Mouse (Mus musculus): Measurements from ENCODE around the gene Knl1. TPM values are rescaled to one million over a fixed set of nuclear protein-coding genes. Genes with fewer than 3 reads are reported as not detected.

Gene Knl1
- total RNA-seq (2014; rRNA removed) (1.5 and 2.3 TPM in 2 replicates), polyA plus RNA-seq (2015; fragmentation: Nextera tagmentation; extraction: Ambion mirVana) (1.9 and 3.7 TPM in 2 replicates)

- peak within 1 kb of the TSS; percentile 88 for H3K4me3 ChIP-seq (ENCODE audit: low read depth, low read length)
- peak; percentile 96 for DNase-seq (ENCODE audit: low spot score)
- H3K36me3 ChIP-seq (ENCODE audit: insufficient read depth, low read length), result no peaks in the 10 kb centered on the region
- no peaks in the 10 kb centered on the region for H3K4me1 ChIP-seq (ENCODE audit: insufficient read depth, low read length)
- no peak for TF ChIP-seq CTCF (IDR thresholded peaks at IDR 0.05)
- no peaks in the 10 kb centered on the region for H3K27me3 ChIP-seq (ENCODE audit: insufficient read depth, low read length)
- peak within 1 kb of the TSS; percentile 55 for H3K27ac ChIP-seq (ENCODE audit: low read depth, low read length)
- peak; percentile 96 for ATAC-seq (ENCODE audit: low FRiP score)
- H3K4me2 ChIP-seq (ENCODE audit: low read depth, low read length, poor library complexity, severe bottlenecking), result peak within 1 kb of the TSS; percentile 77
- H3K9ac ChIP-seq (replicated peaks; ENCODE audit: low read length, poor library complexity, severe bottlenecking), result peak within 1 kb of the TSS; percentile 20; the same call in 1 of the 2 replicates
- H3K9me3 ChIP-seq (ENCODE audit: low read length), result no peaks in the 10 kb centered on the region
- WGBS, result under 1% methylated on average over 77 of the region's 77 CpGs
These were observed at the start of gene Knl1 for GRCm38 (mm10) chr2:119046649-119047611. Gene Knl1, plus strand, starts transcription at chr2:119047119.

DNA sequence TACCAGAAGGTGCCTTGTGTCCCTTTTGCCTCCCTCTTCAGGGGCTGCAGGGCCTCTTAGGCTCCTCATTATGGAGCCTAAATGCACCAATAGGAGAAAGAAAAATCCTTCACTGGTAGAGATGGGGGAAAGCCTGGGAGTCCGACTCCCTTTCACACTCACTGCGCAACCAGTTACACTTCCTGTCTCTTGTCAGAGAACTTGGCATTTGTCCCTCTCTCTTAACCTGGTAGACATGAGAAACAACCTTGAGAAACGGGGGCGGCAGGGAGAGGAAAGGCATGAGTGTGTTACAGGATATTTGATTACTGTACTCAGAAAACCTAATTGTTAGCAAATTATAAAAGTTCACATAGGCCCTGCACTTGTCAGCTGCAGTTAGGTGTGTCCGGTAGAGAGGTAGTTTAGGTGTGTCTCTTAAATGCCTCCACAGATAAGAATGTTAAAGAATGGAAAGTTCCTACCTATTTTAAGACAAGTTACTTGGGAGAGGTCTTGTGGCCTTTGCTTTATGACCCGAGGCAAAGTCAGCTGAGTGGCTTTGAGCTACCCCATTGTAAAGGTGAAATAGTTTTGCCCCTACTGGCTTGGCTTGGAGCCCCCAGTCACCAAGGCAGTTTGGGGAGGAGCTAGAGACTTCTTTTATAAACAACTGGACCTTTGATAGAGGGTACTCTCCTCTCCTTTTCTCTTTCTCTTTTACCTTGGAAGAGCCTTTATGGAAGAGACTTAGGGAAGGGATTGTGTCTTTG lies 48.6 kb upstream of the Knl1 start:
- peaks cover 6% of the 10 kb centered on the region; the same call in 1 of the 2 replicates for H3K36me3 ChIP-seq (ENCODE audit: insufficient read depth, low read length)
- no peak for ATAC-seq (ENCODE audit: low FRiP score)
- no peak overlapping the region for H3K4me2 ChIP-seq (ENCODE audit: low read depth, low read length, poor library complexity, severe bottlenecking)
- H3K4me1 ChIP-seq (ENCODE audit: insufficient read depth, low read length), result no peaks in the 10 kb centered on the region
- H3K4me3 ChIP-seq (ENCODE audit: low read depth, low read length), result no peak overlapping the region
- TF ChIP-seq CTCF (IDR thresholded peaks at IDR 0.05), result no peak
- 80% methylated on average over 6 of the region's 6 CpGs for WGBS
- no peak overlapping the region for H3K27ac ChIP-seq (ENCODE audit: low read depth, low read length)
- H3K27me3 ChIP-seq (ENCODE audit: insufficient read depth, low read length), result no peaks in the 10 kb centered on the region
- no peaks in the 10 kb centered on the region for H3K9me3 ChIP-seq (ENCODE audit: low read length)
- no peak for DNase-seq (ENCODE audit: low spot score)
- H3K9ac ChIP-seq (replicated peaks; ENCODE audit: low read length, poor library complexity, severe bottlenecking), result no peak overlapping the region

GRCm38 (mm10) chr2:118999025-118999639 lies 47.8 kb upstream of the Knl1 start:
- H3K36me3 ChIP-seq (ENCODE audit: insufficient read depth, low read length), result peaks cover 6% of the 10 kb centered on the region; the same call in 1 of the 2 replicates
- no peak for TF ChIP-seq CTCF (IDR thresholded peaks at IDR 0.05)
- H3K4me1 ChIP-seq (ENCODE audit: insufficient read depth, low read length), result no peaks in the 10 kb centered on the region
- 54% methylated on average over 3 of the region's 3 CpGs for WGBS
- ATAC-seq (ENCODE audit: low FRiP score), result no peak
- no peak for DNase-seq (ENCODE audit: low spot score)
- H3K27me3 ChIP-seq (ENCODE audit: insufficient read depth, low read length), result no peaks in the 10 kb centered on the region
- no peak overlapping the region for H3K27ac ChIP-seq (ENCODE audit: low read depth, low read length)
- no peak overlapping the region for H3K4me3 ChIP-seq (ENCODE audit: low read depth, low read length)
- no peak overlapping the region for H3K4me2 ChIP-seq (ENCODE audit: low read depth, low read length, poor library complexity, severe bottlenecking)
- no peaks in the 10 kb centered on the region for H3K9me3 ChIP-seq (ENCODE audit: low read length)
- H3K9ac ChIP-seq (replicated peaks; ENCODE audit: low read length, poor library complexity, severe bottlenecking), result no peak overlapping the region

GRCm38 (mm10) chr2:119006886-119007285 lies 40.0 kb upstream of the Knl1 start:
- Histone ChIP-seq H3K27ac (ENCODE audit: low read depth, low read length) (no peak overlapping the region), H3K4me2 (ENCODE audit: low read depth, low read length, poor library complexity, severe bottlenecking) (no peak overlapping the region), H3K9me3 (ENCODE audit: low read length) (no peaks in the 10 kb centered on the region), H3K27me3 (ENCODE audit: insufficient read depth, low read length) (no peaks in the 10 kb centered on the region), H3K9ac (replicated peaks; ENCODE audit: low read length, poor library complexity, severe bottlenecking) (no peak overlapping the region), H3K4me3 (ENCODE audit: low read depth, low read length) (no peak overlapping the region), H3K4me1 (ENCODE audit: insufficient read depth, low read length) (no peaks in the 10 kb centered on the region), H3K36me3 (ENCODE audit: insufficient read depth, low read length) (no peaks in the 10 kb centered on the region)
- DNase-seq (ENCODE audit: low spot score), result no peak
- ATAC-seq (ENCODE audit: low FRiP score), result no peak
- no peak for TF ChIP-seq CTCF (IDR thresholded peaks at IDR 0.05)
- 92% methylated on average over 7 of the region's 7 CpGs for WGBS

DNA sequence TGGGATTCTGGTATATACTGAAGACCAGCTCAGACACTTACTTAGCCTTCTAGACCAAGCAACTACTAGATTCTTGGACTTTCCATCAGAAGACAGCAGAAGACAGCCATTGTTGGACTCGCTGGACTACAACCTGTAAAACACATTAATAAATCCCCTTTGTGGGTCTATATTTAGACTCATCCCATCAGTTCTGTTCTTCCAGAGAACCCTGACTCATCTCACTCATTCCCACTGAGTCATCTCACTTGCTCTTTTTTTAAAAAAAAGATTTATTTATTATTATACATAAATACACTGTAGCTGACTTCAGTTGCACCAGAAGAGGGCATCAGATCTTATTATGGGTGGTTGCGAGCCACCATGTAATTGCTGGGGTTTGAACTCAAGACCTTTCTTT lies 37.5 kb upstream of the Knl1 start:
- WGBS, result 93% methylated on average over 2 of the region's 2 CpGs
- ATAC-seq (ENCODE audit: low FRiP score) (no peak), DNase-seq (ENCODE audit: low spot score) (no peak)
- no peaks in the 10 kb centered on the region for H3K4me1 ChIP-seq (ENCODE audit: insufficient read depth, low read length)
- no peaks in the 10 kb centered on the region for H3K36me3 ChIP-seq (ENCODE audit: insufficient read depth, low read length)
- H3K4me3 ChIP-seq (ENCODE audit: low read depth, low read length), result no peak overlapping the region
- H3K27ac ChIP-seq (ENCODE audit: low read depth, low read length), result no peak overlapping the region
- H3K9ac ChIP-seq (replicated peaks; ENCODE audit: low read length, poor library complexity, severe bottlenecking), result no peak overlapping the region
- H3K27me3 ChIP-seq (ENCODE audit: insufficient read depth, low read length), result no peaks in the 10 kb centered on the region
- no peak overlapping the region for H3K4me2 ChIP-seq (ENCODE audit: low read depth, low read length, poor library complexity, severe bottlenecking)
- TF ChIP-seq CTCF (IDR thresholded peaks at IDR 0.05), result no peak
- H3K9me3 ChIP-seq (ENCODE audit: low read length), result no peaks in the 10 kb centered on the region
